Mouse (Mus musculus): ENCODE results near the gene Sowahb. TPM values are rescaled to one million over a fixed set of nuclear protein-coding genes. Genes with fewer than 3 reads are reported as not detected.

Sowahb gene
- polyA plus RNA-seq, 1 experiment from 2014 or later = 0.65 TPM

DNA sequence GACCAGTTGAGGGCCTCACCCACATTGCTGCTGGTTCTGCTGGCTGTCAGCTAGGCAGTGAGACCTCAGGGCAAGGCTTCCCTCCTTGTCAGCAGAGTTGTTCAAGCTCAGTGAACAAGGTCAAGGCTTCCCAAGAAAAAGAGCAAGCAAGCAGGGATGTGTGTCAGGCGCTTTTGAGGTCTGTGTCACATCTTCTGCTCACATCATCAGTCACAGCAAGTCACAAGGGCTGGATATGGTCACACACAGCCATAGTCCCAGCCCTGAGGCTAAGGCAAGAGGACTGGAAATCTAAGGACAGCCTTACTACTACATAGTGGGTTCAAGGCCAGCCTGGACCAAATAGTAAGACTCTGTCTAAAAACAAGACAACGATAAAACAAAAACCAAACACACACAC is 50.0 kb downstream of the Sowahb start:
- Histone ChIP-seq H3K9me3 (no peaks in the 10 kb centered on the region), H3K36me3 (no peaks in the 10 kb centered on the region), H3K27me3 (no peaks in the 10 kb centered on the region), H3K4me1 (peaks cover 27% of the 10 kb centered on the region), H3K4me3 (no peak overlapping the region), H3K4me2 (no peak overlapping the region), H3K9ac (no peak overlapping the region), H3K27ac (no peak overlapping the region)
- ATAC-seq (ENCODE audit: insufficient number of reproducible peaks, low FRiP score, low TSS enrichment, low read depth) = no peak
- WGBS = 89% methylated on average over 2 of the region's 2 CpGs

DNA sequence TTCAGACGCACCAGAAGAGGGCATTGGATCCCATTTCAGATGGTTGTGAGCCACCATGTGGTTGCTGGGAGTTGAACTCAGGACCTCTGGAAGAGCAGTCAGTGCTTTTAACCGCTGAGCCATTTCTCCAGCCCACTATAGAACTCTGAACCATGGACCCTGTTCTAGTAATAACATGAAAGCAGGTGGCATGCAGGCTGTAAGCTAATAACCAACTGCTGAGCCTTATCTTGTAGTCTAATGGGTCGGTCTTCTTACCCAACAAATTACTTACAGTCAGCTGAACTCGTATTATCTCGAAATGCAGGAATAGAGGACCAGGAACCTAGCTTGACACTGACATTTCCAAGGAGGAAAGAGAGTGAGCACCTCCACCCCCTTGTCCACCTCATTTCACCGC is 50.5 kb downstream of the Sowahb start:
- Histone ChIP-seq H3K4me1 (peaks cover 31% of the 10 kb centered on the region), H3K9ac (no peak overlapping the region), H3K9me3 (no peaks in the 10 kb centered on the region), H3K4me3 (no peak overlapping the region), H3K27me3 (no peaks in the 10 kb centered on the region), H3K4me2 (no peak overlapping the region), H3K27ac (no peak overlapping the region), H3K36me3 (no peaks in the 10 kb centered on the region)
- ATAC-seq (ENCODE audit: insufficient number of reproducible peaks, low FRiP score, low TSS enrichment, low read depth) = no peak
- 86% methylated on average over 6 of the region's 6 CpGs for WGBS

DNA sequence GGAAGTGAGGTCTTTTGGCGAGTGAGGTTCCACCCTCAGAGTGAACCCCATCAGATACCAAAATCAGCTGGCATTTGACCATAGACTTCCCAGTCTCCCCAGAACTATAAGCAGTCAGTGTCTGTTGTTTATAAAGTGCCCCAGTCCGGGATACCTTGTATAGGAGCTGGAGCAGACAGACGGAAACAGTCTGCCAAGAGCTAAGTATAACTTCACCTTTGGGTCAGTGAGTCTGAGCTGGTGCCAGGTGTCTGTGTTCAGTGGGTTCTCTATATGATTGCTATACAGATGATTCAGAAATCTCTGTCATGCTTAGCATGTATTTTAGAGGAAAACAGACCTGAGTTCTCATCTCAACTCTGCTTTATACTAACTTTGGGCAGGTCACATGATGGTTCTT is 52.7 kb downstream of the Sowahb start:
- Histone ChIP-seq H3K9ac (no peak overlapping the region), H3K4me1 (peaks cover 32% of the 10 kb centered on the region), H3K4me2 (no peak overlapping the region), H3K4me3 (no peak overlapping the region), H3K27ac (no peak overlapping the region), H3K36me3 (no peaks in the 10 kb centered on the region), H3K27me3 (no peaks in the 10 kb centered on the region), H3K9me3 (no peaks in the 10 kb centered on the region)
- WGBS = 66% methylated on average over 3 of the region's 3 CpGs
- no peak for ATAC-seq (ENCODE audit: insufficient number of reproducible peaks, low FRiP score, low TSS enrichment, low read depth)

Other genes starting within 250 kb of the Sowahb start
- gene Sept11, start 48.4 kb upstream of the Sowahb start, polyA plus RNA-seq (2015; fragmentation: Nextera tagmentation; extraction: Ambion mirVana) = 180 and 188 TPM in 2 replicates
- 71.1 and 93.7 TPM in 2 replicates for gene Ccni, start 161.5 kb upstream of the Sowahb start, polyA plus RNA-seq (2015; fragmentation: Nextera tagmentation; extraction: Ambion mirVana)
- gene 2010109A12Rik, start 161.5 kb upstream of the Sowahb start, polyA plus RNA-seq (2015; fragmentation: Nextera tagmentation; extraction: Ambion mirVana) = 0.96 and 1.8 TPM in 2 replicates
- gene Ccng2, start 222.2 kb upstream of the Sowahb start, polyA plus RNA-seq (2015; fragmentation: Nextera tagmentation; extraction: Ambion mirVana) = 59.0 and 61.4 TPM in 2 replicates

Data from limb, embryonic 15.5 days (tissue).